Mouse (Mus musculus) adrenal gland, adult (tissue): ENCODE measurements at regions not wholly inside any gene's neighbourhood (a gene's known extent, or its start where the extent isn't known, plus 50 kb on each side); places are given as distances from the start of the nearest gene placed in this dataset.

Source experiments
- DNase-seq, 2 experiments: peaks; one replicate each; pipeline ENCODE4 v3.0.0; 2022 to 2023; ENCODE audit warnings: low spot score in 1 of 2; ENCODE audit not compliant: inconsistent age in 2 of 2

GRCm38 (mm10) chr13:114523116-114523515 is 64.4 kb upstream of the Fst start:
- peak in 1 of 2 experiments; percentile 24 for DNase-seq

GRCm38 (mm10) chr13:114526856-114527255 is 68.1 kb upstream of the Fst start:
- DNase-seq = no peak

- DNase-seq = no peak
Measured at GRCm38 (mm10) chr13:114530171-114530774, 71.5 kb upstream of the Fst start.

GRCm38 (mm10) chr13:114531780-114532179 is 73.0 kb upstream of the Fst start:
- DNase-seq = no peak

GRCm38 (mm10) chr13:114532393-114533097 is 73.8 kb upstream of the Fst start:
- DNase-seq = no peak

GRCm38 (mm10) chr13:114534591-114534990 is 75.8 kb upstream of the Fst start:
- no peak for DNase-seq

- no peak for DNase-seq
Measured at GRCm38 (mm10) chr13:114535721-114536120, 77.0 kb upstream of the Fst start.

GRCm38 (mm10) chr13:114571731-114572130 is 113.0 kb upstream of the Fst start:
- DNase-seq = no peak

- no peak for DNase-seq
Measured at GRCm38 (mm10) chr13:114584566-114584965, 125.8 kb upstream of the Fst start.

GRCm38 (mm10) chr13:114587621-114588020 is 128.9 kb upstream of the Fst start:
- no peak for DNase-seq

- no peak for DNase-seq
Measured at GRCm38 (mm10) chr13:114603341-114603740, 144.6 kb upstream of the Fst start.

- DNase-seq = no peak
Measured at GRCm38 (mm10) chr13:114604037-114604694, 145.4 kb upstream of the Fst start.

- no peak for DNase-seq
Measured at GRCm38 (mm10) chr13:114613909-114614308, 155.2 kb upstream of the Fst start.

- DNase-seq = peak; percentile 33 to 77
Measured at GRCm38 (mm10) chr13:114619416-114619815, 160.7 kb upstream of the Fst start.

- DNase-seq = peak; percentile 52 to 67
Measured at GRCm38 (mm10) chr13:114636731-114637130, 178.0 kb upstream of the Fst start.

GRCm38 (mm10) chr13:114639531-114639930 is 178.5 kb upstream of the Mocs2 start:
- DNase-seq = no peak

- DNase-seq = no peak
Measured at GRCm38 (mm10) chr13:114641688-114642390, 176.2 kb upstream of the Mocs2 start.

GRCm38 (mm10) chr13:114642901-114643491 is 175.0 kb upstream of the Mocs2 start:
- DNase-seq = no peak

GRCm38 (mm10) chr13:114643521-114643920 is 174.5 kb upstream of the Mocs2 start:
- DNase-seq = no peak

- peak in 1 of 2 experiments; percentile 42 for DNase-seq
Measured at GRCm38 (mm10) chr13:114654267-114654666, 163.8 kb upstream of the Mocs2 start.

GRCm38 (mm10) chr13:114654953-114655586 is 163.0 kb upstream of the Mocs2 start:
- DNase-seq = peak in 1 of 2 experiments; percentile 34
